Mouse (Mus musculus): ENCODE measurements around the gene 4930412O13Rik. TPM values are rescaled to one million over a fixed set of nuclear protein-coding genes. Genes with fewer than 3 reads are reported as not detected.
A peak's percentile ranks its signal among the peaks of the same experiment; 100 is the strongest.

4930412O13Rik gene
- polyA plus RNA-seq, 1 experiment from 2014 or later = 3.3 TPM

DNA sequence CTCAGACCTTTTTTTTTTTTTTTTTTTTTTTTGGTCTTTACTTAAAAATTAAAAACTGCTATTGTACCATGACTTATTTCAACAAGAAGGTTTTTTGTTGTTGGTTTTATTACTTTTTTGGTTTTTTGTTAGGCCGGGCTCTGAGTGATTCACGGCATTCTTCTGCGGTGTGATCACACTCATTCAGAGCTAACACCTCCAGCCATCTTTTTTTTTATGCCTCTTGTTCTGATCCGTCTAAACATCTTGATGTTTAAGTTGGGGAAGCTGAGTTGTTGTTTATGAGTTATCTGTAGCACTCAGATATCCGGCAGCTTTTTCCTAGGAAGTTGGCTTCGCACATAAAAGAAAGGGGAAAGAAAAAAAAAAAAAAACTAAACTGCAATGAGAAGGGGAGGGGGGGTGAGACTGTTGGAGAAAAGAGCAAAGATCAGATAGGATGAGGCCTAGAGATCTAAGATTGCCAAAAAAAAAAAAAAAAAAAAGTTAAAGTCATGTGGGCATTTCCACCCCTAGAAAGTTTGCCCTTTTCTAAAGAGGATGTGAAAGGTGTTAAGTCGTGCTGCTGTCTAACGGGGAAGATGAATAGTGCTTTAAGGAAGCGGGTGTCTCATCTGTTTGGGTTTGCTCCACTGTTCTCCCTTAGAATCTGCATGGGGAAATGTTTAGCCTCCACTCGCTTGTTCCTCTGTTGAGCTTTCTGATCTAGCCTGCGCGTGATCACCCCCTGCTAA is 13.8 kb upstream of the 4930412O13Rik start:
- H3K4me1 ChIP-seq (replicated peaks; ENCODE audit: insufficient read depth, low read length) = no peaks in the 10 kb centered on the region
- H3K4me2 ChIP-seq (ENCODE audit: low read length) = 0 out of 2 replicates have a peak overlapping the region, but pooled peaks have one; percentile 18
- DNase-seq (ENCODE audit: low spot score) = no peak
- no peak overlapping the region for H3K4me3 ChIP-seq (replicated peaks; ENCODE audit: low read depth, low read length)
- no peaks in the 10 kb centered on the region for H3K36me3 ChIP-seq (ENCODE audit: insufficient read depth, low read length)
- 41% methylated on average over 12 of the region's 12 CpGs for WGBS
- no peak overlapping the region for H3K9ac ChIP-seq (ENCODE audit: low read depth, low read length)
- no peak for ATAC-seq (replicated peaks; ENCODE audit: low FRiP score, low read depth)
- TF ChIP-seq CTCF (IDR thresholded peaks at IDR 0.05; ENCODE audit: low read depth) = no peak
- H3K27me3 ChIP-seq (ENCODE audit: insufficient read depth, low read length) = peaks cover 12% of the 10 kb centered on the region; the same call in 1 of the 2 replicates
- H3K9me3 ChIP-seq (replicated peaks; ENCODE audit: low read length) = no peaks in the 10 kb centered on the region
- H3K27ac ChIP-seq = no peak overlapping the region

DNA sequence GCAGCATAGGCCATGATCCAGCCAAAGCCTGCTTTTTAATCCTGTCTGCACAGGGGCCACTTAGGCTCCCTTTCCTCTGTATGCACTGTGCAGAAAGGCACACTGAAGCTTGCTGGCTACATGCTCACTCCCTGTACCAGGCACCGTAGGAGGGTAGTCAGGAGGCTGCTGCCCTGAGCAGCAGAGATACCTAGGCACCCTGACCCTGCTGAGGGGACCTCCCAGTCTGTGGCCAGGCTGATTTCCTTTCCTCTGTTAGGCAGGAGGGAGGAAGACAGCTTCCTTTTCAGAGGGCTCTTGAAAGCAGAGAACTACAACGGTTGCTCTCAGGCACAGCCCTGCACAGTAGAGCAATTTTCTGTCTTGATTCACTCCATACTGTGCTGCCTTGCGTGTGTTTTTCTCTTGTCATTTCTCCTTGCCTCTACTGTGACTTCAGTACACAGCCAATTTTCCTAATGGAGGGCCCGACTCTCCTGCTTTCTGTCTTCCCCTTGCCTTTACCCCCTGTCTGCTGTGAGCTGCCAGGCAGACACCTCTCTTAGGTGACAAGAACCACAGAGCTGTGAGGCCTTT is 9.8 kb upstream of the 4930412O13Rik start:
- Histone ChIP-seq H3K9ac (ENCODE audit: low read depth, low read length) (peak overlapping the region; percentile 58; the same call in 1 of the 2 replicates), H3K27me3 (ENCODE audit: insufficient read depth, low read length) (peaks cover 28% of the 10 kb centered on the region), H3K27ac (no peak overlapping the region), H3K36me3 (ENCODE audit: insufficient read depth, low read length) (no peaks in the 10 kb centered on the region), H3K9me3 (replicated peaks; ENCODE audit: low read length) (no peaks in the 10 kb centered on the region), H3K4me1 (replicated peaks; ENCODE audit: insufficient read depth, low read length) (no peaks in the 10 kb centered on the region), H3K4me3 (replicated peaks; ENCODE audit: low read depth, low read length) (peak overlapping the region; percentile 57), H3K4me2 (ENCODE audit: low read length) (peak overlapping the region; percentile 91)
- no peak for TF ChIP-seq CTCF (IDR thresholded peaks at IDR 0.05; ENCODE audit: low read depth)
- DNase-seq (ENCODE audit: low spot score) (no peak), ATAC-seq (replicated peaks; ENCODE audit: low FRiP score, low read depth) (no peak)
- 27% methylated on average over 4 of the region's 4 CpGs for WGBS

DNA sequence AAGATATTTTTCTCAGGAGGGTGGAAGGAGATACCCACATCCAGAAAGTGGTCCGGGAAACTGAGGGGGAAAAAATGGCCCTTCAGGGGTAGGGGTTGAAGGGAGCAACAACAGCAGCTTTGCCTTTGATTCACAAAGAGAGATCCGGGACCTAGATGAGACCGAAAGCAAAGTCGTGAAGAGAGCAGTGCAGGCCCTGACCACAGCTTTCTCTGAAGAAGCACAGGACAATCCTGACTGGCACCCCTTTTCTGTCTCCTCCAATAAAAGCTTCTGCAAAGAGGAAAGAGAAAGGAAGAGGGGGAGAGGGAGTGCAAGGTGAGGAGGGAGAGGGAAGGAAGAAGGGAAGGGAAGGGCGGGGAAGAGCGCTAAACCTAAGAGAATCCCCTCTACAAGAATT is 9.3 kb upstream of the 4930412O13Rik start:
- no peaks in the 10 kb centered on the region for H3K9me3 ChIP-seq (replicated peaks; ENCODE audit: low read length)
- peak overlapping the region; percentile 58; the same call in 1 of the 2 replicates for H3K9ac ChIP-seq (ENCODE audit: low read depth, low read length)
- no peaks in the 10 kb centered on the region for H3K4me1 ChIP-seq (replicated peaks; ENCODE audit: insufficient read depth, low read length)
- ATAC-seq (replicated peaks; ENCODE audit: low FRiP score, low read depth) (no peak), DNase-seq (ENCODE audit: low spot score) (no peak)
- peak overlapping the region; percentile 91; the same call in 1 of the 2 replicates for H3K4me2 ChIP-seq (ENCODE audit: low read length)
- WGBS = 49% methylated on average over 6 of the region's 6 CpGs
- H3K4me3 ChIP-seq (replicated peaks; ENCODE audit: low read depth, low read length) = peak overlapping the region; percentile 57
- no peak for TF ChIP-seq CTCF (IDR thresholded peaks at IDR 0.05; ENCODE audit: low read depth)
- peaks cover 28% of the 10 kb centered on the region for H3K27me3 ChIP-seq (ENCODE audit: insufficient read depth, low read length)
- H3K36me3 ChIP-seq (ENCODE audit: insufficient read depth, low read length) = no peaks in the 10 kb centered on the region
- no peak overlapping the region for H3K27ac ChIP-seq

- no peaks in the 10 kb centered on the region for H3K9me3 ChIP-seq (replicated peaks; ENCODE audit: low read length)
- peak overlapping the region; percentile 58 for H3K27ac ChIP-seq
- peak overlapping the region; percentile 91 for H3K4me2 ChIP-seq (ENCODE audit: low read length)
- no peaks in the 10 kb centered on the region for H3K4me1 ChIP-seq (replicated peaks; ENCODE audit: insufficient read depth, low read length)
- ATAC-seq (replicated peaks; ENCODE audit: low FRiP score, low read depth) (no peak), DNase-seq (ENCODE audit: low spot score) (no peak)
- H3K36me3 ChIP-seq (ENCODE audit: insufficient read depth, low read length) = no peaks in the 10 kb centered on the region
- TF ChIP-seq CTCF (IDR thresholded peaks at IDR 0.05; ENCODE audit: low read depth) = no peak
- peaks cover 32% of the 10 kb centered on the region for H3K27me3 ChIP-seq (ENCODE audit: insufficient read depth, low read length)
- WGBS = 16% methylated on average over 12 of the region's 12 CpGs
- peak overlapping the region; percentile 57 for H3K4me3 ChIP-seq (replicated peaks; ENCODE audit: low read depth, low read length)
- peak overlapping the region; percentile 58; the same call in 1 of the 2 replicates for H3K9ac ChIP-seq (ENCODE audit: low read depth, low read length)
Measured at GRCm38 (mm10) chr2:9872682-9873081, 8.4 kb upstream of the 4930412O13Rik start.

GRCm38 (mm10) chr2:9873757-9874156 is 7.3 kb upstream of the 4930412O13Rik start:
- WGBS = 23% methylated on average over 2 of the region's 2 CpGs
- DNase-seq (ENCODE audit: low spot score) (no peak), ATAC-seq (replicated peaks; ENCODE audit: low FRiP score, low read depth) (no peak)
- Histone ChIP-seq H3K36me3 (ENCODE audit: insufficient read depth, low read length) (no peaks in the 10 kb centered on the region), H3K4me1 (replicated peaks; ENCODE audit: insufficient read depth, low read length) (no peaks in the 10 kb centered on the region), H3K4me3 (replicated peaks; ENCODE audit: low read depth, low read length) (peak overlapping the region; percentile 57), H3K27ac (peak overlapping the region; percentile 57; the same call in 1 of the 2 replicates), H3K27me3 (ENCODE audit: insufficient read depth, low read length) (peaks cover 32% of the 10 kb centered on the region), H3K4me2 (ENCODE audit: low read length) (peak overlapping the region; percentile 91), H3K9ac (ENCODE audit: low read depth, low read length) (peak overlapping the region; percentile 58), H3K9me3 (replicated peaks; ENCODE audit: low read length) (no peaks in the 10 kb centered on the region)
- TF ChIP-seq CTCF (IDR thresholded peaks at IDR 0.05; ENCODE audit: low read depth) = no peak

GRCm38 (mm10) chr2:9874467-9875219 is 6.4 kb upstream of the 4930412O13Rik start:
- no peak for TF ChIP-seq CTCF (IDR thresholded peaks at IDR 0.05; ENCODE audit: low read depth)
- peak overlapping the region; percentile 57 for H3K4me3 ChIP-seq (replicated peaks; ENCODE audit: low read depth, low read length)
- H3K9me3 ChIP-seq (replicated peaks; ENCODE audit: low read length) = no peaks in the 10 kb centered on the region
- DNase-seq (ENCODE audit: low spot score) = no peak
- peaks cover 26% of the 10 kb centered on the region for H3K27me3 ChIP-seq (ENCODE audit: insufficient read depth, low read length)
- H3K27ac ChIP-seq = peak overlapping the region; percentile 57; the same call in 1 of the 2 replicates
- 21% methylated on average over 38 of the region's 39 CpGs for WGBS
- peak overlapping the region; percentile 58 for H3K9ac ChIP-seq (ENCODE audit: low read depth, low read length)
- no peaks in the 10 kb centered on the region for H3K4me1 ChIP-seq (replicated peaks; ENCODE audit: insufficient read depth, low read length)
- ATAC-seq (replicated peaks; ENCODE audit: low FRiP score, low read depth) = no peak
- no peaks in the 10 kb centered on the region for H3K36me3 ChIP-seq (ENCODE audit: insufficient read depth, low read length)
- peak overlapping the region; percentile 91 for H3K4me2 ChIP-seq (ENCODE audit: low read length)
